ENCODE assay signal across 18 mouse cellular contexts in genomic region chr7:66376560-66376959, GRCm38 (mm10). TPM values are rescaled to one million over a fixed set of nuclear protein-coding genes. Genes with fewer than 3 reads are reported as not detected.
DNase-seq lines count a peak whose midpoint lies in the region; ATAC-seq and TF ChIP-seq lines count a peak whose summit lies in the region.
"Had no signal": no experiment of that assay in that cellular context is flagged by ENCODE, and none has a peak within 500 bp of the region (broad histone marks: within the 10 kb centered on the region; RNA-seq: fewer than 3 reads in every experiment).

No protein-coding gene starts in this region.

- no peak for DNase-seq in kidney, postnatal 36 days
- no peak for DNase-seq in right cerebral cortex, postnatal 25 days
- no peak for DNase-seq in thymus, adult 18-20 months
- DNase-seq: B cell, adult 2 months; cerebellum, postnatal 25 days; thymus, postnatal 25 days had no signal

- H3K4me2 ChIP-seq in kidney, embryonic 15.5 days, result 0 out of 2 replicates have a peak overlapping the region, but pooled peaks have one; percentile 12
- H3K4me2 ChIP-seq in intestine, postnatal 0 days (replicated peaks; ENCODE audit: low read depth), result no peak overlapping the region
- H3K4me2 ChIP-seq: forebrain, embryonic 15.5 days; heart, embryonic 15.5 days; hindbrain, embryonic 13.5 days; midbrain, embryonic 13.5 days had no signal

- peaks cover 17% of the 10 kb centered on the region for H3K36me3 ChIP-seq in kidney, embryonic 15.5 days
- H3K36me3 ChIP-seq in megakaryocyte, embryonic 14.5 days (replicated peaks; ENCODE audit: low read length), result peaks cover 74% of the 10 kb centered on the region
- peaks cover 8% of the 10 kb centered on the region; the same call in 1 of the 2 replicates for H3K36me3 ChIP-seq in intestine, postnatal 0 days (ENCODE audit: control insufficient read depth, insufficient read depth)
- H3K36me3 ChIP-seq: forebrain, embryonic 15.5 days; hindbrain, embryonic 13.5 days; midbrain, embryonic 13.5 days had no signal

- H3K27ac ChIP-seq in kidney, embryonic 15.5 days, result peak overlapping the region; percentile 61
- no peak overlapping the region for H3K27ac ChIP-seq in intestine, postnatal 0 days (ENCODE audit: low read depth, low read length)
- H3K27ac ChIP-seq: forebrain, embryonic 15.5 days; heart, embryonic 15.5 days; hindbrain, embryonic 13.5 days; midbrain, embryonic 13.5 days had no signal

- peaks cover 12% of the 10 kb centered on the region; the same call in 1 of the 2 replicates for H3K4me1 ChIP-seq in kidney, embryonic 15.5 days
- H3K4me1 ChIP-seq in megakaryocyte, embryonic 14.5 days, result peaks cover 74% of the 10 kb centered on the region
- H3K4me1 ChIP-seq in intestine, postnatal 0 days (replicated peaks; ENCODE audit: control insufficient read depth, insufficient read depth, low read length), result 0 out of 2 replicates have a peak, but pooled peaks cover 4% of the 10 kb centered on the region
- H3K4me1 ChIP-seq: forebrain, embryonic 15.5 days; heart, embryonic 15.5 days; hindbrain, embryonic 13.5 days had no signal

- no peaks in the 10 kb centered on the region for H3K9me3 ChIP-seq in kidney, embryonic 15.5 days (replicated peaks)
- no peaks in the 10 kb centered on the region for H3K9me3 ChIP-seq in megakaryocyte, embryonic 14.5 days
- no peaks in the 10 kb centered on the region for H3K9me3 ChIP-seq in intestine, postnatal 0 days (ENCODE audit: control insufficient read depth)
- H3K9me3 ChIP-seq: forebrain, embryonic 15.5 days; heart, embryonic 15.5 days; hindbrain, embryonic 13.5 days; midbrain, embryonic 13.5 days had no signal

- no peak for ATAC-seq in kidney, embryonic 15.5 days (replicated peaks; ENCODE audit: low FRiP score)
- ATAC-seq in megakaryocyte, adult 5-6 weeks (ENCODE audit: poor library complexity, severe bottlenecking), result no peak
- 0 out of 2 replicates have a peak, but pooled peaks have one; percentile 29 for ATAC-seq in intestine, postnatal 0 days
- ATAC-seq: forebrain, embryonic 15.5 days; midbrain, embryonic 13.5 days had no signal

- TF ChIP-seq CTCF in intestine, postnatal 0 days (IDR thresholded peaks at IDR 0.05; ENCODE audit: low read depth), result no peak

- WGBS in kidney, embryonic 15.5 days, result 79% methylated on average over 10 of the region's 10 CpGs
- 70% methylated on average over 10 of the region's 10 CpGs for WGBS in intestine, postnatal 0 days

- no peak overlapping the region for H3K4me3 ChIP-seq in kidney, embryonic 15.5 days (replicated peaks)
- peak overlapping the region; percentile 90 for H3K4me3 ChIP-seq in megakaryocyte, embryonic 14.5 days (replicated peaks)
- no peak overlapping the region for H3K4me3 ChIP-seq in intestine, postnatal 0 days (ENCODE audit: low read depth, low read length)
- H3K4me3 ChIP-seq: forebrain, embryonic 15.5 days; heart, embryonic 15.5 days; hindbrain, embryonic 13.5 days; midbrain, embryonic 13.5 days had no signal

- no peaks in the 10 kb centered on the region for H3K27me3 ChIP-seq in kidney, embryonic 15.5 days
- H3K27me3 ChIP-seq in megakaryocyte, embryonic 14.5 days (replicated peaks), result no peaks in the 10 kb centered on the region
- H3K27me3 ChIP-seq in intestine, postnatal 0 days (replicated peaks; ENCODE audit: control insufficient read depth, insufficient read depth, low read length), result no peaks in the 10 kb centered on the region
- H3K27me3 ChIP-seq: forebrain, embryonic 15.5 days; heart, embryonic 15.5 days; hindbrain, embryonic 13.5 days; midbrain, embryonic 13.5 days had no signal

- no peak overlapping the region for H3K9ac ChIP-seq in kidney, embryonic 15.5 days
- no peak overlapping the region for H3K9ac ChIP-seq in intestine, postnatal 0 days (ENCODE audit: low read depth, low read length)
- H3K9ac ChIP-seq: forebrain, embryonic 15.5 days; heart, embryonic 15.5 days; hindbrain, embryonic 13.5 days; midbrain, embryonic 13.5 days had no signal

RNA-seq across cellular contexts. Expression of gene Gm10974, which starts 10.9 kb away (rescaled TPM):
- not detected in 2 replicates for polyA plus RNA-seq in kidney, embryonic 15.5 days (2015; fragmentation: Nextera tagmentation; extraction: Ambion mirVana)
- polyA plus RNA-seq in megakaryocyte, embryonic 14.5 days (2012; ENCODE audit: insufficient read depth, low replicate concordance), result not detected in 2 replicates
- total RNA-seq in megakaryocyte, adult 5-6 weeks (2015), result not detected in 2 replicates
- total RNA-seq in megakaryocyte, adult 5-6 weeks (2017), result not detected in 2 replicates
- polyA plus RNA-seq in intestine, postnatal 0 days (2015; fragmentation: Nextera tagmentation; extraction: Ambion mirVana), result not detected in 2 replicates
- total RNA-seq: granulocyte monocyte progenitor cell, adult 5-6 weeks; left cerebral cortex, adult 8-10 months had no signal
- polyA plus RNA-seq: forebrain, embryonic 15.5 days; heart, embryonic 15.5 days; hindbrain, embryonic 13.5 days; limb, embryonic 14.5 days; liver, embryonic 16.5 days; midbrain, embryonic 13.5 days had no signal

RNA-seq across cellular contexts. Expression of gene Lrrk1, which starts 11.6 kb away (rescaled TPM):
- 15.2 and 17.2 TPM in 2 replicates for polyA plus RNA-seq in kidney, embryonic 15.5 days (2015; fragmentation: Nextera tagmentation; extraction: Ambion mirVana)
- 7.7 and 9.8 TPM in 2 replicates for polyA plus RNA-seq in megakaryocyte, embryonic 14.5 days (2012; ENCODE audit: insufficient read depth, low replicate concordance)
- total RNA-seq in megakaryocyte, adult 5-6 weeks (2015), result 20.6 and 25.6 TPM in 2 replicates
- 26.6 and 27.9 TPM in 2 replicates for total RNA-seq in megakaryocyte, adult 5-6 weeks (2017)
- 6.1 and 8.0 TPM in 2 replicates for polyA plus RNA-seq in intestine, postnatal 0 days (2015; fragmentation: Nextera tagmentation; extraction: Ambion mirVana)

RNA-seq across cellular contexts. Expression of gene Aldh1a3, which starts 50.8 kb away (rescaled TPM):
- 38.0 and 41.0 TPM in 2 replicates for polyA plus RNA-seq in kidney, embryonic 15.5 days (2015; fragmentation: Nextera tagmentation; extraction: Ambion mirVana)
- polyA plus RNA-seq in megakaryocyte, embryonic 14.5 days (2012; ENCODE audit: insufficient read depth, low replicate concordance), result not detected in 2 replicates
- 0.16 TPM in 1 of 2 replicates, not detected in the other for total RNA-seq in megakaryocyte, adult 5-6 weeks (2015)
- not detected in 2 replicates for total RNA-seq in megakaryocyte, adult 5-6 weeks (2017)
- polyA plus RNA-seq in intestine, postnatal 0 days (2015; fragmentation: Nextera tagmentation; extraction: Ambion mirVana), result 45.4 and 46.6 TPM in 2 replicates

Comparison
In these comparisons a context has a peak if more than half of its experiments do, and no peak if none do; other contexts are left out.
1. RNA of gene Aldh1a3, which starts 50.8 kb away (polyA plus RNA-seq): 45.4 to 46.6 TPM in intestine, postnatal 0 days and 38.0 to 41.0 TPM in kidney, embryonic 15.5 days; not detected in megakaryocyte, embryonic 14.5 days; every median in the first group is over 10 times any median in the second.